Mouse (Mus musculus) liver, embryonic 14.5 days (tissue): ENCODE data around the gene Rwdd2a. TPM values are rescaled to one million over a fixed set of nuclear protein-coding genes. Genes with fewer than 3 reads are reported as not detected.
A peak's percentile ranks its signal among the peaks of the same experiment; 100 is the strongest.

ENCODE experiments used
- ATAC-seq: fragments of 200-750 bp; cut with Nextera tagmentation; 2 replicates; pipeline ENCODE4 v1.8.0; 2017; ENCODE audit warnings: moderate number of reproducible peaks, mild to moderate bottlenecking, moderate library complexity; ENCODE audit not compliant: insufficient read depth
- DNase-seq, 3 experiments: peaks; one replicate each; pipeline ENCODE4 v3.0.0-alpha.2; 2012 to 2013; ENCODE audit warnings: low read depth in 3 of 3, low spot score in 3 of 3
- H3K27ac ChIP-seq: fragments of 300-500 bp; sonication (generic); 2 replicates; pipeline ENCODE4 v1.5.1; 2014; ENCODE audit warnings: moderate library complexity, mild to moderate bottlenecking, control low read depth, inconsistent platforms
- H3K27me3 ChIP-seq: fragments of 300-500 bp; sonication (generic); 2 replicates; pipeline ENCODE4 v1.6.1; 2014; ENCODE audit warnings: mild to moderate bottlenecking, low read length, moderate library complexity; ENCODE audit not compliant: control insufficient read depth, insufficient read depth
- H3K36me3 ChIP-seq: fragments of 300-500 bp; sonication (generic); replicated peaks from 2 replicates; pipeline ENCODE4 v1.6.1; 2014; ENCODE audit warnings: low read depth; ENCODE audit not compliant: control insufficient read depth, insufficient read depth
- H3K4me1 ChIP-seq, 2 experiments: fragments of 200-500 bp in 1 of 2; fragments of 300-500 bp in 1 of 2; sonication (generic) in 1 of 2; replicated peaks; 2 replicates each; pipeline ENCODE4 v1.6.1; 2012 to 2014; ENCODE audit warnings: antibody characterized with exemption in 1 of 2, inconsistent platforms in 1 of 2, low read length in 1 of 2; ENCODE audit not compliant: control insufficient read depth in 2 of 2, insufficient read depth in 2 of 2
- H3K4me2 ChIP-seq: fragments of 300-500 bp; sonication (generic); 2 replicates; pipeline ENCODE4 v1.6.1; 2014; ENCODE audit warnings: low read depth, mild to moderate bottlenecking, control low read depth, moderate library complexity
- H3K4me3 ChIP-seq, 2 experiments: fragments of 200-500 bp in 1 of 2; fragments of 300-500 bp in 1 of 2; sonication (generic) in 1 of 2; 2 replicates each; pipeline ENCODE4 v1.5.1; 2012 to 2014; ENCODE audit warnings: low read depth in 2 of 2, low read length in 2 of 2, mild to moderate bottlenecking in 2 of 2, control low read depth in 1 of 2, inconsistent platforms in 1 of 2, moderate library complexity in 1 of 2; ENCODE audit not compliant: insufficient read depth in 1 of 2
- H3K9ac ChIP-seq: fragments of 300-500 bp; sonication (generic); replicated peaks from 2 replicates; pipeline ENCODE4 v1.6.1; 2014; ENCODE audit warnings: mild to moderate bottlenecking, control low read depth, moderate library complexity
- H3K9me3 ChIP-seq: fragments of 300-500 bp; sonication (generic); 2 replicates; pipeline ENCODE4 v1.6.1; 2016; ENCODE audit warnings: low read length, mixed read lengths; ENCODE audit not compliant: control insufficient read depth
- CTCF ChIP-seq: IDR thresholded peaks from 2 replicates; pipeline ENCODE4 v1.5.1; 2016; ENCODE audit warnings: antibody characterized with exemption, low read depth, control low read depth
- EP300 ChIP-seq: IDR thresholded peaks from 2 replicates; pipeline ENCODE4 v1.6.1; 2016; ENCODE audit warnings: antibody characterized with exemption, low read depth
- WGBS: fragments of 180-500 bp; shearing (Covaris S2); extraction: QIAGEN DNeasy Blood & Tissue Kit; methylation state at CpG from one replicate; pipeline ENCODE4 v1.1.7; 2014; ENCODE audit not compliant: insufficient replicate concordance; 5-methylcytosine and 5-hydroxymethylcytosine counted together
- polyA plus RNA-seq, 2 experiments: library from polyadenylated mRNA; depleted of rRNA in 1 of 2; stranded (reverse) in 1 of 2; unstranded in 1 of 2; fragments of >200 nt; fragmentation: Nextera tagmentation in 1 of 2; extraction: Ambion mirVana in 1 of 2; gene quantifications; 2 replicates each; pipeline versions ENCODE4 v1.2.1 to v1.2.3; 2012 to 2014

The Rwdd2a gene
- polyA plus RNA-seq, 2 experiments: 0.37 to 0.83 TPM

- no peak for ATAC-seq
- H3K36me3 ChIP-seq: no peaks in the 10 kb centered on the region
- H3K9me3 ChIP-seq: no peaks in the 10 kb centered on the region
- H3K4me1 ChIP-seq: peaks cover 3 to 12% of the 10 kb centered on the region in 2 experiments
- peak; percentile 59 to 71 (median 66) for DNase-seq
- peak overlapping the region; percentile 79 to 82 for H3K4me3 ChIP-seq
- no peak overlapping the region for H3K27ac ChIP-seq
- no peak overlapping the region for H3K9ac ChIP-seq
- peak overlapping the region; percentile 85 for H3K4me2 ChIP-seq
- no peaks in the 10 kb centered on the region for H3K27me3 ChIP-seq
- TF ChIP-seq EP300 (no peak), CTCF (peak; percentile 92)
- WGBS: 4% methylated on average over 13 of the region's 13 CpGs
Measured at GRCm38 (mm10) chr9:86572636-86573291, 973 bp downstream of the Rwdd2a start.

- no peak for DNase-seq
- Histone ChIP-seq H3K27ac (no peak overlapping the region), H3K4me2 (no peak overlapping the region), H3K9ac (no peak overlapping the region), H3K27me3 (no peaks in the 10 kb centered on the region), H3K4me1 (peaks cover 3 to 12% of the 10 kb centered on the region in 2 experiments), H3K36me3 (no peaks in the 10 kb centered on the region), H3K9me3 (no peaks in the 10 kb centered on the region), H3K4me3 (no peak overlapping the region)
- 43% methylated on average over 20 of the region's 20 CpGs for WGBS
- no peak for TF ChIP-seq EP300
- no peak for TF ChIP-seq CTCF
- no peak for ATAC-seq
Measured at GRCm38 (mm10) chr9:86573616-86574303, 2.0 kb downstream of the Rwdd2a start.

GRCm38 (mm10) chr9:86575178-86575577 is 3.4 kb downstream of the Rwdd2a start:
- H3K9ac ChIP-seq: no peak overlapping the region
- H3K27ac ChIP-seq: no peak overlapping the region
- H3K9me3 ChIP-seq: no peaks in the 10 kb centered on the region
- 72% methylated on average over 6 of the region's 6 CpGs for WGBS
- DNase-seq (no peak), ATAC-seq (no peak)
- H3K36me3 ChIP-seq: no peaks in the 10 kb centered on the region
- peaks cover 3 to 14% of the 10 kb centered on the region in 2 experiments for H3K4me1 ChIP-seq
- H3K27me3 ChIP-seq: no peaks in the 10 kb centered on the region
- H3K4me3 ChIP-seq: no peak overlapping the region
- TF ChIP-seq EP300: no peak
- no peak overlapping the region for H3K4me2 ChIP-seq

GRCm38 (mm10) chr9:86579657-86580056 is 7.9 kb downstream of the Rwdd2a start:
- no peaks in the 10 kb centered on the region for H3K36me3 ChIP-seq
- 10% methylated on average over 10 of the region's 10 CpGs for WGBS
- H3K9me3 ChIP-seq: no peaks in the 10 kb centered on the region
- H3K27ac ChIP-seq: no peak overlapping the region
- TF ChIP-seq EP300 (no peak), CTCF (no peak)
- no peak overlapping the region for H3K4me3 ChIP-seq
- ATAC-seq (0 out of 2 replicates have a peak, but pooled peaks have one; percentile 24), DNase-seq (no peak)
- no peak overlapping the region for H3K9ac ChIP-seq
- H3K4me2 ChIP-seq: peak overlapping the region; percentile 6; the same call in 1 of the 2 replicates
- H3K27me3 ChIP-seq: no peaks in the 10 kb centered on the region
- peaks cover 0 to 5% of the 10 kb centered on the region in 2 experiments; a peak in 2 of 4 replicates for H3K4me1 ChIP-seq

GRCm38 (mm10) chr9:86583740-86584139 is 11.9 kb downstream of the Rwdd2a start:
- Histone ChIP-seq H3K4me1 (peaks cover 0 to 5% of the 10 kb centered on the region in 2 experiments; a peak in 2 of 4 replicates), H3K9ac (no peak overlapping the region), H3K4me2 (no peak overlapping the region), H3K27ac (no peak overlapping the region), H3K9me3 (no peaks in the 10 kb centered on the region), H3K36me3 (no peaks in the 10 kb centered on the region), H3K27me3 (no peaks in the 10 kb centered on the region), H3K4me3 (no peak overlapping the region)
- WGBS: 38% methylated on average over 3 of the region's 3 CpGs
- TF ChIP-seq EP300 (no peak), CTCF (peak; percentile 90)
- ATAC-seq (peak; percentile 44), DNase-seq (peak in 1 of 3 experiments; percentile 45)
